Mouse (Mus musculus) WW6 (cell line): Measurements from ENCODE around the gene Rrad.
A peak's percentile ranks its signal among the peaks of the same experiment; 100 is the strongest.

Experiments
- DNase-seq: peaks from one replicate; pipeline ENCODE4 v3.0.0-alpha.2; 2013; ENCODE audit warnings: low read depth, low spot score

Gene Rrad

GRCm38 (mm10) chr8:104613119-104613518, 18.0 kb downstream of the Rrad start:
- DNase-seq = no peak

GRCm38 (mm10) chr8:104611613-104612012, 19.5 kb downstream of the Rrad start:
- DNase-seq = no peak

GRCm38 (mm10) chr8:104610185-104610766, 20.9 kb downstream of the Rrad start:
- DNase-seq = no peak

- DNase-seq = no peak
These were observed 21.9 kb downstream of the Rrad start for GRCm38 (mm10) chr8:104609222-104609621.

GRCm38 (mm10) chr8:104607944-104608343, 23.2 kb downstream of the Rrad start:
- DNase-seq = no peak

GRCm38 (mm10) chr8:104606329-104606728, 24.8 kb downstream of the Rrad start:
- DNase-seq = no peak

GRCm38 (mm10) chr8:104603245-104603593, 27.9 kb downstream of the Rrad start:
- DNase-seq = no peak

GRCm38 (mm10) chr8:104602468-104603244, 28.5 kb downstream of the Rrad start:
- DNase-seq = peak; percentile 94

GRCm38 (mm10) chr8:104601941-104602371, 29.2 kb downstream of the Rrad start:
- DNase-seq = peak; percentile 57

- DNase-seq = no peak
These were observed 29.7 kb downstream of the Rrad start for GRCm38 (mm10) chr8:104601386-104601785.

- DNase-seq = no peak
These were observed 32.6 kb downstream of the Rrad start for GRCm38 (mm10) chr8:104598496-104598895.

GRCm38 (mm10) chr8:104597656-104598055, 33.5 kb downstream of the Rrad start:
- DNase-seq = no peak

GRCm38 (mm10) chr8:104595773-104596536, 35.2 kb downstream of the Rrad start:
- DNase-seq = no peak

GRCm38 (mm10) chr8:104594611-104595362, 36.3 kb downstream of the Rrad start:
- no peak for DNase-seq

GRCm38 (mm10) chr8:104593536-104594325, 37.4 kb downstream of the Rrad start:
- no peak for DNase-seq

- DNase-seq = no peak
These were observed 38.6 kb downstream of the Rrad start for GRCm38 (mm10) chr8:104592566-104592965.

GRCm38 (mm10) chr8:104591856-104592255, 39.3 kb downstream of the Rrad start:
- no peak for DNase-seq

GRCm38 (mm10) chr8:104591133-104591834, 39.8 kb downstream of the Rrad start, which contains the start of gene Pdp2:
TSS of gene Pdp2 (plus strand) at chr8:104591451.
- peak; percentile 91 for DNase-seq

- no peak for DNase-seq
These were observed 40.8 kb downstream of the Rrad start for GRCm38 (mm10) chr8:104590284-104590683.

- no peak for DNase-seq
These were observed 46.6 kb downstream of the Rrad start for GRCm38 (mm10) chr8:104584522-104584921.
